Mouse (Mus musculus) E14TG2a.4 (cell line): ENCODE measurements at regions not wholly inside any gene's neighbourhood (a gene's known extent, or its start where the extent isn't known, plus 50 kb on each side); places are given as distances from the start of the nearest gene placed in this dataset.

Experiments
- CTCF ChIP-seq: conservative IDR thresholded peaks from 2 replicates; pipeline ENCODE4 v1.5.1; 2014; ENCODE audit warnings: low read length
- POU5F1 ChIP-seq: IDR thresholded peaks from 2 replicates; pipeline ENCODE4 v1.6.1; 2014; ENCODE audit warnings: low read length, borderline replicate concordance

DNA sequence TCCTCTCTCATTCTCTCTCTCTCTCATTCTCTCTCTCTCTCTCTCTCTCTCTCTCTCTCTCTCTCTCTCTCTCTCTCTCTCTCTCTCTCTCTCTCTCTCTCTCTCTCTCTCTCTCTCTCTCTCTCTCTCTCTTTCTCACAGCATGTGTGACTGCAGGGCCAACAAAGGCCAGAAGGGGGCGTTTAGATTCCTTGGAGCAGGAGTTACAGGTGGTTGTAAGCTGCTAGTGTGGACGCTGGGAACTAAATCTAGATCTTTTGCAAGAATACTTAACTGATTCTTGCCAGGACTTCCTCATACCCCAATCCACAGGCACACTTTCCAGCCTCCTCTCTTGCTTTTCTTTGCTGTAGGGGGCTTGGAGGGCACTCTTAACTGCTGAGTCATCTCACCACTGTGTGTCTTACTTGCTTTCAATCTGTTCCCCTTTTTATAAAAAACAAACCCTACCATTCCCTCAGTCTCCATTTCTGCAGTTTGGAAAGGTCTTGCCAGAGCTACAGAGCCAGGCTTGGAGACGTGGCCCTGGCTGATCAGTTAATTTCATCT, 154.4 kb upstream of the Cxcr4 start:
- TF ChIP-seq CTCF, result no peak
- no peak for TF ChIP-seq POU5F1
